Mouse (Mus musculus): ENCODE results near the gene Gm5916.

Gm5916 gene

GRCm38 (mm10) chr9:36128679-36129078 is at the start of gene Gm5916:
Gene Gm5916, minus strand, starts transcription at chr9:36128779.
- DNase-seq (ENCODE audit: low read depth, low spot score) = no peak

Data from A20 (cell line).